Mouse (Mus musculus) megakaryocyte, embryonic 14.5 days (primary cell): ENCODE measurements around the gene Gm10135.

Experiments
- FLI1 ChIP-seq: IDR thresholded peaks from 2 replicates; pipeline ENCODE4 v1.6.1; 2012; ENCODE audit warnings: low read length, inconsistent platforms, mixed read lengths
- GATA1 ChIP-seq: IDR thresholded peaks from 3 replicates; pipeline ENCODE4 v1.6.1; 2012; ENCODE audit warnings: mixed read lengths, low read length, inconsistent platforms, borderline replicate concordance

DNA sequence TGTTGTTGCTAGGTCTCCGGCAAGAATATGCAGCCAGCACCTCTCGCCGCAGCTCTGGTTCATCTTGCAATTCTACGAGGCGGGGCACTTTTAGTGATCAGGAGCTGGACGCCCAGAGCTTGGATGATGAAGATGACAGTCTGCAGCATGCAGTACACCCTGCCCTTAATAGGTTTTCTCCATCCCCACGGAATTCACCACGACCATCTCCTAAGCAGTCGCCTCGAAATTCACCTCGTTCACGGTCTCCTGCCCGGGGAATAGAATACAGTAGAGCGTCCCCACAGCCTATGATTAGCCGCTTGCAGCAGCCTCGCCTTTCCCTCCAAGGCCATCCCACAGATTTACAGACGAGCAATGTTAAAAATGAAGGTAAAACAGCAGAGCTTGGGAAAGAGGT lies 17.2 kb downstream of the Gm10135 start:
- TF ChIP-seq FLI1: no peak
- TF ChIP-seq GATA1: no peak
